Mouse (Mus musculus): ENCODE results near the gene Ckap4.
"Not testable (repeated sequence)": the region's sequence is repeated elsewhere in the genome, so short reads cannot be mapped to it uniquely, and the experiment has no call there.

The Ckap4 gene

DNA sequence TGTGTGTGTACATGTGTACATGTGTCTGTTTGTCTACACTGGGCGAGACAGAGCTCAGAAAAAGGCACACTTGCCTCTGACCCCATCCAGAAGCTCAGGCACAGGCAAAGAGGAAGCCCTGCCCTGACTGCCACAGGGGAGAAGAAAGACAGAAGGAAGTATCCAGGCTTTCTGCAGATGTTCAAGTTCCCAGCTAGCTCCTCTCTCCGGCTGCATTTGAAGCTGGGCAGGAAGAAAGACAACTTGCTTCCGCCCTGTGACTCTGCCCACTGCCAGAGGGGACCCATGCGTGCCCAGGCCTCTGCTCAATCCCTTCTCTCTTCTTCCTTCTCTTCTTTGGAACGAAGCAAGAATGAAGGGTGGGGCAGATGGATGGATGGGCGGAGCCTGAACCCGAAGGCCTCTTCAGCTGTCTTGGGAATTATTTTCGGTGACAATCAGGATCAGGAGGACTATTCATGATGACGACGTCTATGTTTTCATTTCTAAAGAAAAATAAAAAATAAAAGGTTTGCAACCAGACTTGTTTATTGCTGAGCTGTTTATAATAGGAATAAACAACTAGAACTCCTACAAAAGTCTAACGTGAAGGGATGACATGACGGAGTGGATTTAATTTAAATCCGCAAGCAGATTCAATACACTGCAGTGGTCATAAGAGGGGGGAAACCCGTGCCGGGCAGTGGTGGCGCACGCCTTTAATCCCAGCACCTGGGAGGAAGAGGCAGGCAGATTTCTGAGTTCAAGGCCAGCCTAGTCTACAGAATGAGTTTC, 15.5 kb upstream of the Ckap4 start:
- no peak for DNase-seq

DNA sequence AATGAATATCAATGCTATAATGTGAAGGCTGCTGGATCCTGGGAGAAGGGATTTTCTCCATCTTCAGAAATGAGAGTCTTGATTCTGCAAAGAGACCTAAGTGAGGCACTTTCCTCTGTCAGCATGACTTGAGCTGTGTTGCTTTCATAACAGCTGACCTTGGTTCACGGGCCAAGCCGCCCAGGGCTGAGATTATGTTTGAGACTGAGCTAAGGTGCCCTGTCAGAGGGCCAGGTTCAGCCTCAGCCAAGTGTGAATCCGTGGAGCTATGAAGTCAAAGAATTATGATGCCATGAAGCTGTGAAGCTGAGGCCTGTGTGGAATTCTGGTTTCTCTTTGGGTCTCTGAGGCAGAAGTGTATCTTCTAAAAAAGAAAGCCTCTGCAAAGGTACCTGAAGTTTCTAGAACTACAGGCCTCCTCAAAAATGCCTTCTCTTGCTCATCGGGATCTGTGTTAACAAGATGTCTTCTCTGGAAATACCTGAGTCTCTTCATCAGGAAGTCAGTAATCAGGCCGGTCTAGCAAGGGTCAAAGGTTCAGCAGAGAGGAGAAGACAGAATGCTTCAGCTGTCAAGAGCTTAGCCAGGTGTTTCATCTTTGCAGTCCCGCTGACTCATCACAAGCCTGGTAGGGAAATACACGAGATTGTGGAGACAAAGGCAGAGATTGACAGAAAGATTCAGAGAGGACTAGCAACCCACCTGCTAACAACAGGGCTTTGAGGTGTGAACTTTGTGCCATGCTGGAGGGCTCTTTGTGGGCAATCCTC, 11.2 kb upstream of the Ckap4 start:
- no peak for DNase-seq

DNA sequence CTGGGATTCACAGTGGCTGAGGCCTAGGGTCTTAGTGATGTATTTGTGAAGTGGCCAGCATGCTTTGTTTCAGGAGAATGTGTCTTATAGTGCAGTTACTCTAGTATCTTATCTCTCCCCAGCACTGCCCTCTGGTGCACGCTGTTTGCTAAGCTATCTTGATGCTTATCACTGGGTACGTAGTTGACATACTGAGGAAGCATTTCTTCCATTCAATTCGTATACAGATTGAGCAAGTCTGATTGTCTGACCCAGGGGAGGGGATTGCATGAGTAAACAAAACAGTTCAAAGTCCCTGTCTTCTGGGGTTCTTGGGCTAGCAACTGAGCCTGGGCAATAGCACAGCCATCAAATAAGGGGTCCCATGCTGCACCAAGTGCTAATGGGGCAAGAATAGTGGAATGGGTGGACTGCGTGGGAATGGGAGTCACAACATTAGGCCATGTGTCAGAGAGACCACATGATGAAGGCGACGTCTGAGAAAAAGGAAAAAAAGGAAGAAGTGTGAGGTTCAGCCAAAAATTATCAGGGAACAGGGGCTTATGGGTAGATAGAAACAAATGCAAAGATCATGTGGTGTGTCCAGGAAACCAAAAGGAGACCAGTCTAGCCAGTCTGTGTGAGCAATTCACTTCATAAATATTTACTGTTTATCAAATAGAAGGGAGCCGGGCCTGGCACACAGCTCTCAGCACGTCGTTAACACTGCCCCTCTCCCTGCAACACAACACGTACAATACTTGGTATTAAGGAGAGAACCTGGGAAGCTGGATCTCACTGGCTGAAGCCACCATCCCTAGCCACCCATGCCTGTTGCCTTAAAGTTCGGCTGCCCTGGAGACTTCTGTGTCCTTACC, 9.2 kb upstream of the Ckap4 start:
- DNase-seq, result no peak

DNA sequence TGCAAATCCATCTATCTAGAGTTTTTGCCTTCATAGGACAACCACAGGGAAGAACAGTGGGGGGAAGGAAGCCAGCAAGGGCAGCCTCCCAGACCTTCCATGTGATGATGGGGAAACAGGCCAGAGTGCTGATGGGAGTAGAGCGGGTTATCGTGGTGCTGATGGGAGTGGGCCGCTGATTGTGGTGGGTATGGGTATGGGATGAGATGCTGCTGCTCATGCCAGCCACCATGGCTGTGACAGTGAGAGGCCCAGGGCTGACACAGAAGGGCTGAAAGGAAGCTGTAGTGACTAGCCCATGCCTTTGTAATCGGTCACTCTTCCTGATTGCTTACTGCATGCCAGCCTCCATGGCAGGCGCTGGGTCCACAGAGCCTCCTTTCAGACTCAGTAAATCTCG, 5.8 kb upstream of the Ckap4 start:
- DNase-seq, result no peak

DNA sequence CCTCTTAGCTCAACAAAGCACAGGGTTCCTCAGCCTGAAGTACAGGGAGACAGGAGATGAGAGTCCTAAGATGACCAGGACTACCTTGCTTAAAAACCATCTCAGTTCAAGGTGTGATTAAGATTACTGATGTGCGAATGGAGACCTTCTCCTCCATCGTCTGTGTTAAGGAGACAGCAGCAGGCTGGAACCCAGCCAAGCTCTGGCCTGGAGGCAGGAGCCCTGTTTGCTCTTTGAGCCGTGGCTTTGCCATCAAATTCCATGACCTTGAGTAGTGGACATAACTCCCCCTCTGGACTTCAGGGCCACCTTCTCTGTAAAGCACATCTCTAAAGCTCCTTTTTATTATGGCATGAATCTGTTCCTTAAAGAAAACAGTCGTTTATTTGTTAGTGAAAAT, 2.0 kb upstream of the Ckap4 start:
- peak; percentile 66 to 75 for DNase-seq

GRCm38 (mm10) chr10:84535458-84535857, 1.6 kb upstream of the Ckap4 start:
- no peak for DNase-seq

GRCm38 (mm10) chr10:84532911-84533882, 665 bp downstream of the Ckap4 start:
- peak; percentile 72 to 80 for DNase-seq

GRCm38 (mm10) chr10:84532191-84532889, 1.5 kb downstream of the Ckap4 start:
- peak; percentile 33 to 65 for DNase-seq

- DNase-seq, result no peak
Observed at GRCm38 (mm10) chr10:84531576-84531975, 2.3 kb downstream of the Ckap4 start.

GRCm38 (mm10) chr10:84530388-84530787, 3.5 kb downstream of the Ckap4 start:
- DNase-seq, result no peak

DNA sequence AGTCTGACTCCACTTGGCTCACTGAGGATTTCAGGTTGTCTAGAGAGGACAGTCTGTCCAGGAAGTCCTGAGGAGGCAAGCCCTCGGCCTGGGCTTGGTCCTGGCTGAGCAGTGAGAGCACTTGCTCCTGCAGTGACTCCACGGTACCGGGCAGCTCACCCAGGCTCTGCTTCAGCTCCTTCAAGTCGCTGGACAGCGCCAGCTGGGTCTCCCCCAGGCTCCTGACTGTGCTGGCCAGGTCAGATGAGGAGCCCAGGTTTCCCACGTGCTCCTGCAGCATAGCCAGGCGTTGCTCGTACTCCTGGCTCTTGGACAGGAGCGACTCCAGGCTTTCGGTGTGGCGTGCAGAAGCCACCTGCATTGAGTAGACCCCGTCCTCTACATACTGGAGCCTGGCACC, 6.2 kb downstream of the Ckap4 start:
- no peak for DNase-seq

- DNase-seq, result no peak
Observed at GRCm38 (mm10) chr10:84527070-84527469, 6.8 kb downstream of the Ckap4 start.

GRCm38 (mm10) chr10:84526488-84526887, 7.4 kb downstream of the Ckap4 start:
- no peak for DNase-seq

DNA sequence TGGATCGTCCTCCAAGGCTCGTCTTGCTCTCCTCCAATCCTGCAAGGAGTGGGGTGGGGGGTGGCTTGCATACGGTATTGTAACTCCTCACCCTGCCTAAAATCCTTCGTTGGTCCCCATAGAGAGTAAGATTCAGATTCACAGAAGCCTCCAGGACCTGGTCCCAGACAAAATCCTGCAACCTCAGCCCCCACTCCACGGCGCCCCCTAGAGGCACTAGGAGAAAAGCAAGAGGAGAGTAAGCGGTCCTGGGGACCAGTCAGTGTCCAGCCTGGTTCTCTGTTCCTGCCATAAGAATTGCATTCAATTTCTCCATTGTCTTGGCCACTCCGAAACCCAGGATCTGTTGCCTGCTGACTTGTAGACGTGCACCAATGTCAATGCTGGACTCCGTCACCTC, 10.2 kb downstream of the Ckap4 start:
- peak in 1 of 2 experiments; percentile 46 for DNase-seq

- DNase-seq, result peak; percentile 47 to 60
Observed at GRCm38 (mm10) chr10:84516414-84516927, 17.4 kb downstream of the Ckap4 start.

GRCm38 (mm10) chr10:84515980-84516379, 17.9 kb downstream of the Ckap4 start:
- not testable (repeated sequence) for DNase-seq

DNA sequence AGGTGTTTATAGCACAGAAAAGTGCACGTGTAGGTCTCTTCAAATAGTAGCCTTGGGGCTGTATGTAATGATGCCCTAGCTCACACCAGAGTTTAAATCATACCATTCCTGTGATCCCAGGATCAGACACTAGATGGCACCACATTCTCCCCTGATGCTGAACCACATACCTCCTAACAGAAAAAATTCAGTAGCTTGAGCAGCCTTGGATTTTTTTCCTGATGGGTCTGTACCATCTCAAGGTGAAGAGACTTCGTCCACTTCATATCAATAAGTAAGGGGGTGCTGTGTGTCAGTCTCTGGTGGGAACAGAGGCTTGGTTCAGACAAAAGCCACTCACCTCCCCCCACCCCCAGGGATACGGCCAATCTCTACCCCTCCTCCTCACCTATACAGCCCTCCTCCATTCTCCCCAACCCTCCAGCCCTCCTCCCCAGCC, 18.3 kb downstream of the Ckap4 start:
- DNase-seq, result peak; percentile 72 to 79

DNA sequence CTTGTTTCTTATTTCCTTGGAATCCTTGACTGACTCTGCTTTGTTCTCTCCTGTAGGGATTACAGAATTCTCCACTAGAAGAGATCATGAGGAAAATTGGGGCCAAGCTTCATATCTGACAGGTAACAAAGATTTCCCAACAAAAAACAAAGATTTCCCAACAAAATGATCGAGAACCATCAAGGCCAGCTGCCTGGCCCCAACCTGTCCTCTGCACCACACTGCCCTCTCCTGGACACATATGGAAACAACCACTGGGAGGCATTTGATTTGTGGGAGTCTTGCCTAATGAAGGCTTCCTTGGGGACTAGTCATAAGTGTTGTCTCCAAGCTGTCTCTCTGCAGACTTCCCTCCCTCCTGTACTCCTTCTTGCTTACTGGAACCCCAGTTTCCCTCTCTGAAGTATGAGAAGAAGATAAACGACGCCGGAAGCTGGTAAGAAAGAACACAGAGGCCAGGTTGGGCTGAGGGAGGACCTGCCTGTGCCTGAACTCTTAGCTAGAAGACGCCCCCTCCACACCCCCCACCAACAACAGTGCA, 19.8 kb downstream of the Ckap4 start:
- DNase-seq, result peak; percentile 85 to 86

- no peak for DNase-seq
Observed at GRCm38 (mm10) chr10:84512766-84513165, 21.1 kb downstream of the Ckap4 start.

DNA sequence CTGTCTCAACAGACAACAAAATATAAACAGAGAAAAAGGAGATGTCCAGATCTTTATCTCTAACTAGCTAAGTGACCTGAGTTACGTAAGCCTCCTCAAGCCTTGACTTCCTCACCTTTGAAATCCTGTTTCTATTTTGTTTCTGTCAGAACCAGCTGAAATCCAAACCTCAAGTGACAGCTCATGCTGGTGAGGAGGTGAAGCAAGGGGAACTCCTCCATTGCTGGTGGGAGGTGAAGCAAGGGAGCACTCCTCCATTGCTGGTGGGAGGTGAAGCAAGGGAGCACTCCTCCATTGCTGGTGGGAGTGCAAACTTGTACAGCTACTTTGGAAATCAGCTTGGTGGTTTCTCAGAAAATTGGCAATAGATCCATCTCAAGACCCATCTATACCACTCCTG, 25.3 kb downstream of the Ckap4 start:
- DNase-seq, result no peak

DNA sequence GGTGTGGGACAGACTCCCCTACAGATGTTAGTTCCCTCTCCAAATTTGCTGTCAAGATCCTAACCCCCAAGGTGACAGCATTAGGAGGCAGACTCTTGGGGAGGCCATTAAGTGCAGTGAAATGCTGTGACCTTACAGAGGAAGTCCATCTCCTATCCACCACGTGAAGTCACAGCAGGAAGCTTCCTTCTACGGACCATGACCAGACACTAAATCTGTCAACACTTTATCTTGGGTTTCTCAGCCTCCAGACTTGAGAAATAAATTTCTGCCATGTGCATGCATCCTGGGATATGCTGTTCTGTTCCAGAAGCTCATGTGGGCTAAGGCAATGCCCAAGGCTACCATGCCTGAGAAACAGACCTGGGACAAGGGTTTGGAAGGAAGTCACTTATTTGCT, 35.0 kb downstream of the Ckap4 start:
- no peak for DNase-seq
